Mouse (Mus musculus): Measurements from ENCODE around the gene Emcn. TPM values are rescaled to one million over a fixed set of nuclear protein-coding genes. Genes with fewer than 3 reads are reported as not detected.

Gene Emcn
- total RNA-seq (2012; rRNA removed) (not detected in 2 replicates), total RNA-seq (2014; rRNA removed) (not detected in 2 replicates), polyA plus RNA-seq (2012; ENCODE audit: insufficient read length, low read depth) (not detected in 2 replicates)

DNA sequence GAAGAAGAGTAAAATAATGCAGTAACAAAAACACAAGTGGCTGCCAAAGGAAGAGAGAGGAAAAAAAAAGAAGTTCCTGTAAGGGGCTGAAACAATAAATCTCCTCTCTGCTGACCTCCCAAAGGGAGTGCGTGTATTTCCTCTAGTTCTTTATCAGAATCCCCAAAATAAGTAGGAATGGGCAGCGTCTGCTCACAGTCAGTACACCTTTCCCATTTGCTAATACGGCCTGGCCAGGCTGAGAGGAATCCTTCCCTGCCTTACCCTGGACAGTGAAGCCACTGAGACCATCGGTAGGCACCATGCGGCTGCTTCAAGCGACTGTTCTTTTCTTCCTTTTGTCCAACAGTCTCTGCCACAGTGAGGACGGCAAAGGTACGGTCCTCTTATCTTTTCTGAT is at the start of gene Emcn:
TSS of gene Emcn (plus strand) at position 130 of the 400 bp plus-strand sequence.
- H3K4me3 ChIP-seq (replicated peaks in 1 of 3; ENCODE audit: low read depth in 2 of 3, low read length in 2 of 3, poor library complexity in 1 of 3), result no peak within 1 kb of the TSS
- TF ChIP-seq ZMIZ1 (IDR thresholded peaks at IDR 0.05; ENCODE audit: low read depth, low read length), result no peak
- TF ChIP-seq MAFK (IDR thresholded peaks at IDR 0.05; ENCODE audit: insufficient replicate concordance, low read length), result no peak
- TF ChIP-seq TCF12 (IDR thresholded peaks at IDR 0.05; ENCODE audit: low read depth, low read length), result no peak
- TF ChIP-seq CTCF (conservative IDR thresholded peaks at IDR 0.05 in 1 of 2, IDR thresholded peaks at IDR 0.05 in 1 of 2; ENCODE audit: low read depth in 2 of 2, low read length in 2 of 2), result no peak
- TF ChIP-seq ETS1 (conservative IDR thresholded peaks at IDR 0.05; ENCODE audit: low read depth, low read length), result no peak
- TF ChIP-seq E2F4 (IDR thresholded peaks at IDR 0.05; ENCODE audit: insufficient replicate concordance, low read depth, low read length), result no peak
- no peak for TF ChIP-seq HCFC1 (IDR thresholded peaks at IDR 0.05; ENCODE audit: low read depth, low read length)
- TF ChIP-seq PAX5 (IDR thresholded peaks at IDR 0.05; ENCODE audit: low read length), result no peak
- no peak for TF ChIP-seq GABPA (IDR thresholded peaks at IDR 0.05; ENCODE audit: insufficient replicate concordance, low read depth, low read length)
- no peak for TF ChIP-seq RCOR1 (conservative IDR thresholded peaks at IDR 0.05; ENCODE audit: low read depth, low read length)
- no peak for TF ChIP-seq SIN3A (IDR thresholded peaks at IDR 0.05; ENCODE audit: low read length)
- TF ChIP-seq IRF4 (IDR thresholded peaks at IDR 0.05; ENCODE audit: low read depth, low read length), result no peak
- no peak for TF ChIP-seq MAX (IDR thresholded peaks at IDR 0.05; ENCODE audit: low read length)
- no peak for TF ChIP-seq USF2 (conservative IDR thresholded peaks at IDR 0.05; ENCODE audit: low read depth, low read length)
- no peak for TF ChIP-seq RAD21 (IDR thresholded peaks at IDR 0.05; ENCODE audit: low read depth, low read length)
- TF ChIP-seq NELFE (IDR thresholded peaks at IDR 0.05; ENCODE audit: low read depth, low read length), result no peak
- TF ChIP-seq MAZ (IDR thresholded peaks at IDR 0.05; ENCODE audit: low read depth, low read length), result no peak
- dilution Hi-C loops (cut with MboI; ENCODE audit: extremely low pct_ligation_motif_present, extremely low pct_unique_long_range_greater_than_20kb, low sequenced_read_pairs) (no loop called here), in situ Hi-C loops (cut with MboI; ENCODE audit: low pct_ligation_motif_present, low pct_unique_long_range_greater_than_20kb, low sequenced_read_pairs) (no loop called here)
- H3K9ac ChIP-seq (ENCODE audit: insufficient read depth, low read depth), result no peak within 1 kb of the TSS
- no peaks in the 10 kb centered on the region for H3K27me3 ChIP-seq (replicated peaks)
- no peak for DNase-seq (ENCODE audit: extremely low read depth)
- H3K4me1 ChIP-seq (ENCODE audit: control insufficient read depth in 1 of 2, insufficient read depth in 2 of 2), result peaks cover 0 to 17% of the 10 kb centered on the region in 2 experiments; a peak in 2 of 4 replicates
- no peak within 1 kb of the TSS for H3K27ac ChIP-seq (ENCODE audit: insufficient read depth, low read depth)
- no peaks in the 10 kb centered on the region for H3K9me3 ChIP-seq (replicated peaks; ENCODE audit: low read length)
- H3K36me3 ChIP-seq (replicated peaks in 1 of 2; ENCODE audit: control insufficient read depth in 1 of 2, insufficient read depth in 1 of 2, low read length in 1 of 2), result no peaks in the 10 kb centered on the region
- H3K79me2 ChIP-seq (replicated peaks; ENCODE audit: control insufficient read depth, extremely low read depth, insufficient read depth, poor library complexity, severe bottlenecking), result no peaks in the 10 kb centered on the region
- no peak within 1 kb of the TSS for H3K4me2 ChIP-seq (ENCODE audit: insufficient read depth, low read depth, poor library complexity, severe bottlenecking)

DNA sequence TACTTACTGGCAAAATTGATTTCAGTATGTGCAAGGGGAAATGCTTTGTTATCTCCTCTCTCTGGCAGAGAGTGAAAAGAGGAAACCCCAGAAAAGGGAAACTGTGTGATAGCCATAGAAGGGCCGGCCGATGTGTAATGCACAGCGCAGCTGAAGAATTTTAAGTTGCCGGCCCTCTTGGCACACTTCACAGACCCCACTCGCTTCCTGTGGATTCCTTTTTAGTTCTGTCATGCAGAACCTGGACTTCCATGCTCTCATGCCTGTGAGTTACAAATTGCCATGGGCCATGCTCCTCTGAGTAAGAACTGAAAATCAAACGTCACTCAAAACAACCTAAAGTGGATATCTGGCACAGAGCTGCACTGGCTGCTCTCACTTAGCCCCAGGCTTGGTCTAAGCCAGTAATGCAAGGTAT is 47.7 kb upstream of the Emcn start:
- Histone ChIP-seq H3K4me2 (ENCODE audit: insufficient read depth, low read depth, poor library complexity, severe bottlenecking) (peak overlapping the region; percentile 86), H3K4me3 (replicated peaks in 1 of 3; ENCODE audit: low read depth in 2 of 3, low read length in 2 of 3, poor library complexity in 1 of 3) (peak overlapping the region in 1 of 3 experiments; percentile 21), H3K79me2 (replicated peaks; ENCODE audit: control insufficient read depth, extremely low read depth, insufficient read depth, poor library complexity, severe bottlenecking) (no peaks in the 10 kb centered on the region), H3K4me1 (ENCODE audit: control insufficient read depth in 1 of 2, insufficient read depth in 2 of 2) (peaks cover 7 to 43% of the 10 kb centered on the region in 2 experiments), H3K27ac (ENCODE audit: insufficient read depth, low read depth) (no peak overlapping the region), H3K9ac (ENCODE audit: insufficient read depth, low read depth) (0 out of 2 replicates have a peak overlapping the region, but pooled peaks have one; percentile 6), H3K27me3 (replicated peaks) (no peaks in the 10 kb centered on the region), H3K36me3 (replicated peaks in 1 of 2; ENCODE audit: control insufficient read depth in 1 of 2, insufficient read depth in 1 of 2, low read length in 1 of 2) (no peaks in the 10 kb centered on the region), H3K9me3 (replicated peaks; ENCODE audit: low read length) (no peaks in the 10 kb centered on the region)
- dilution Hi-C loops (cut with MboI; ENCODE audit: extremely low pct_ligation_motif_present, extremely low pct_unique_long_range_greater_than_20kb, low sequenced_read_pairs) (no loop called here), in situ Hi-C loops (cut with MboI; ENCODE audit: low pct_ligation_motif_present, low pct_unique_long_range_greater_than_20kb, low sequenced_read_pairs) (no loop called here)
- peak; percentile 62 for DNase-seq (ENCODE audit: extremely low read depth)
- TF ChIP-seq JUND (conservative IDR thresholded peaks at IDR 0.05; ENCODE audit: low read depth, low read length) (0 out of 2 replicates have a peak, but pooled peaks have one; percentile 36), TCF12 (IDR thresholded peaks at IDR 0.05; ENCODE audit: low read depth, low read length) (no peak), POLR2AphosphoS2 (IDR thresholded peaks at IDR 0.05; ENCODE audit: low read depth, low read length) (no peak), HCFC1 (IDR thresholded peaks at IDR 0.05; ENCODE audit: low read depth, low read length) (no peak), PAX5 (IDR thresholded peaks at IDR 0.05; ENCODE audit: low read length) (no peak), EP300 (IDR thresholded peaks at IDR 0.05; ENCODE audit: low read length) (peak; percentile 70), BHLHE40 (IDR thresholded peaks at IDR 0.05; ENCODE audit: low read depth, low read length) (peak; percentile 70), ZKSCAN1 (IDR thresholded peaks at IDR 0.05; ENCODE audit: borderline replicate concordance, low read depth, low read length) (no peak), RAD21 (IDR thresholded peaks at IDR 0.05; ENCODE audit: low read depth, low read length) (no peak), ELF1 (IDR thresholded peaks at IDR 0.05; ENCODE audit: low read depth, low read length) (peak; percentile 25; the same call in 1 of the 2 replicates), ZNF384 (IDR thresholded peaks at IDR 0.05; ENCODE audit: low read depth, low read length) (no peak), ZC3H11A (IDR thresholded peaks at IDR 0.05; ENCODE audit: low read depth, low read length) (no peak), ZMIZ1 (IDR thresholded peaks at IDR 0.05; ENCODE audit: low read depth, low read length) (no peak), SIN3A (IDR thresholded peaks at IDR 0.05; ENCODE audit: low read length) (peak; percentile 49), KAT2A (IDR thresholded peaks at IDR 0.05; ENCODE audit: insufficient replicate concordance, low read length) (no peak), RCOR1 (conservative IDR thresholded peaks at IDR 0.05; ENCODE audit: low read depth, low read length) (0 out of 2 replicates have a peak, but pooled peaks have one; percentile 30), GABPA (IDR thresholded peaks at IDR 0.05; ENCODE audit: insufficient replicate concordance, low read depth, low read length) (no peak), CHD2 (IDR thresholded peaks at IDR 0.05; ENCODE audit: low read length) (no peak), IRF4 (IDR thresholded peaks at IDR 0.05; ENCODE audit: low read depth, low read length) (peak; percentile 67), NELFE (IDR thresholded peaks at IDR 0.05; ENCODE audit: low read depth, low read length) (no peak), MAZ (IDR thresholded peaks at IDR 0.05; ENCODE audit: low read depth, low read length) (0 out of 2 replicates have a peak, but pooled peaks have one; percentile 46), TBP (conservative IDR thresholded peaks at IDR 0.05; ENCODE audit: low read depth, low read length) (no peak), CTCF (conservative IDR thresholded peaks at IDR 0.05 in 1 of 2, IDR thresholded peaks at IDR 0.05 in 1 of 2; ENCODE audit: low read depth in 2 of 2, low read length in 2 of 2) (no peak), USF2 (conservative IDR thresholded peaks at IDR 0.05; ENCODE audit: low read depth, low read length) (no peak), MXI1 (IDR thresholded peaks at IDR 0.05; ENCODE audit: low read depth, low read length) (0 out of 2 replicates have a peak, but pooled peaks have one; percentile 39)
